Mouse (Mus musculus): Measurements from ENCODE around the gene Krt7.

The Krt7 gene

DNA sequence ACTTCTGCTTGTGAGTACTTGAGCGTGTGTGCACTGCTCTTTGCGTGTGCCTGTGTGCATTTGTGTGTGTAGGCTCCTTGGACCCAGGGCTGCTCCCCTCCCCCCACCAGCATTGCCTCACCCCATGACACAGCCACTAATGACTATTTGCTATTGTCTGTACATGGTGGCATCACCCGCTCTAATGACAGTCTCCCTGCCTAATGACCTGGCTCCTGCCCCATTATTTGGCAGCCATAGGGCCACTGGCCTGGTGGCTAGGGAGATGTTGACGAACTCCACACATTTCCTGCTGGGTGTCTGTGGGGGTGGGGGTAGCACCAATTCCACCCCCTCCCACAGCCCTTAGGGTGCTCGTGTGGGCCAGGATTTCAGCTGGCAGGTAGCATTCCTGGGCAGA, 32.2 kb upstream of the Krt7 start:
- no peak for DNase-seq

GRCm38 (mm10) chr15:101381758-101382157, 29.1 kb upstream of the Krt7 start:
- DNase-seq: peak; percentile 82 to 88

GRCm38 (mm10) chr15:101382811-101383210, 28.0 kb upstream of the Krt7 start:
- no peak for DNase-seq

DNA sequence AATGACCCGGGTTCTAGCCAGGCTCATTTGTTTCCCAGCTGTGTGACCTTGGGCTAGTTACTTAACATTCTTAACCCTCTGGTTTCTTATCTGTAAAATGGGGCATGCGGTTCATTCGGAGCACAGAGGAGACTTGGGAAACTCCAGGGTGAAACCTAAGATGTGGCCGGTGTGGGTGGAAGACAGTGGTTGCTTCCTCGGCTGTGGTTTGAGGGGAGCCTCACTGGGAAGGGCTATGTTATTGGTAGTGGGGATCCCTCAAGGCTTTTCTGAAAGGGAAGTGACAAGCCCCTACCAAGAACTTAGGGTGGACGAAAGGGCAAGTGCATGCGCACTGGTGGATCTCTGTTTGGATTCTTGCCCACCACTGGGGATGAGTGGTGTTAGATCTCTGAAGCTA, 26.2 kb upstream of the Krt7 start:
- DNase-seq: no peak

- peak in 1 of 2 experiments; percentile 58 for DNase-seq
These were observed 25.8 kb upstream of the Krt7 start for GRCm38 (mm10) chr15:101385064-101385463.

DNA sequence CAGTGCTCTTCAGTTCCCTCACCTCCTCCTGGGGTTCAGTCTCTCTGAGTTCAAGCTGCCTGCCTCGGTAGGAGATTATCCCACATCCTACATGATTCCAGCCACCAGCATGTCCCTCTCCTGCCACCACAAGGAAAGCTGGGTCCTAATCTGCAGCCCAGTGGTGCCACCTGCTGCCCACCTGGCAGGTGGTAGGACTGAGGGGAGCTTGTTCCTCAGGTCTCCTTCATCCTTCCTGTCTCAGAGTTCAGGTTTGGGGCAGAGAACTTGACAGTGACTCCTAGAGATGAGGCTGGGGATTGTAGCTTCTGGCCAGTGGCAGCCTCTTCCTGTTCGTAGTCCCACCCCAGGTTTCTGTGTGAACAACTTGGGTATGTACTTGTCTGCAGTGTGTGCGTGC, 23.7 kb upstream of the Krt7 start:
- DNase-seq: peak; percentile 73 to 77

GRCm38 (mm10) chr15:101388034-101388541, 22.8 kb upstream of the Krt7 start:
- DNase-seq: peak; percentile 67 to 70

DNA sequence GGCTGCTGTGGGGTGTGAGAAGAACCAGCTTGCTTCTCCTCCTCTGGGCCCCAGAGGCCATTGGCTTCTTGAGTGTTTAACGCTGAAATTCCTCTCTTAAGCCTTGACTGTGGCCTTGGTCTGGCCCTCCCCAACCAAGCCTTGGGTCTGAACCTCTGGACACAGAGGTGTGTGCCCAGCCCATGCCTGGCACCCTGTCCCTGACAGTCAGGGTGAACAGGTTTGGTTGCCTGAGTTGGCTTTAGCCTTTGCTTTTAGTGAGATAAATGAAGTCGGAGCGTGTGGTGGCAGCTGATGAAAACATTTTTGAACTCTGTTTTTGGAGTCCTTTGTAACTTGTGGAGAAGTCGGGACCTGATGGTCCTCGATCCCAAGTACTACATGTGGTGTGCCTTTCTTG, 20.6 kb upstream of the Krt7 start:
- peak in 1 of 2 experiments; percentile 19 for DNase-seq

DNA sequence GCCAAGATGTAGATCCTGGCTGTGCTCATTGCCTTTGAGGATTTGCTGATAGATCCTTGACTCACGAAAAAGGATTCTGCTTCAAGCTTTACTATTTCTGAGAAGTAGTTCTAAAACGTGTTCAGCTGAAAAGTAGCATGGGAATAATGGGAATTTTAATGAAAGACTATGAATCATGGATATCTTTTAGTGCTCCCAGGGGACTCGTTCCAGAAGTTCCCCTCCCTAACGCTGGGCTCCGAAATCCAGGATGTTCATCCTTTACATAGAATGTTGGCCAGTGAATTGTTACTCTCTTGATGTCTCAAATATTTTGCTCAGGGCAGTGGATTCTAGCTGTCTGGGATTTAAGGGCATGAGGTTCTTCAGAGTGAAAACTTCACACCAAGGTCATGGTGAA, 18.6 kb upstream of the Krt7 start:
- DNase-seq: no peak

- DNase-seq: no peak
These were observed 15.9 kb upstream of the Krt7 start for GRCm38 (mm10) chr15:101394908-101395307.

DNA sequence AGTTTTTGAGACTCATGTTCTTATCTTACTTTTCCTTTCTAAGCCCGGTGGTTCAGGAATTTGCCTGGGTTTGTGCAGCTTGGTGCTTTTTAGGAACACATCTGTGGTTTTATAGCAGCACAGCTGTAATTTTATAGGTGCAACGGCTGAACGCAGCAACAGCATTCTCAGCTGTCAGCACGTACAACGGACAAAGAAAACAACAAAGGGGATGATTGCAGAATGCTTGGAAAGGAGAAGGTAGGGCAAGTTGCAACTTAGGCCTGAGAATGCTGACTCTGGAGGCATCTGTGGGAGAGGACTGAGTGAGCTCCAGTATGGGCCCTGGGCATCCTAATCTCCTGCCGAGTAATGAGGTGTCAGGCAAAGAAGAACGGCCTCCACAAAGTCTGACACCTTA, 14.4 kb upstream of the Krt7 start:
- DNase-seq: no peak

GRCm38 (mm10) chr15:101396921-101397320, 13.9 kb upstream of the Krt7 start:
- DNase-seq: no peak

GRCm38 (mm10) chr15:101397683-101398082, 13.2 kb upstream of the Krt7 start:
- DNase-seq: no peak

GRCm38 (mm10) chr15:101398269-101398668, 12.6 kb upstream of the Krt7 start:
- DNase-seq: peak; percentile 55 to 70

DNA sequence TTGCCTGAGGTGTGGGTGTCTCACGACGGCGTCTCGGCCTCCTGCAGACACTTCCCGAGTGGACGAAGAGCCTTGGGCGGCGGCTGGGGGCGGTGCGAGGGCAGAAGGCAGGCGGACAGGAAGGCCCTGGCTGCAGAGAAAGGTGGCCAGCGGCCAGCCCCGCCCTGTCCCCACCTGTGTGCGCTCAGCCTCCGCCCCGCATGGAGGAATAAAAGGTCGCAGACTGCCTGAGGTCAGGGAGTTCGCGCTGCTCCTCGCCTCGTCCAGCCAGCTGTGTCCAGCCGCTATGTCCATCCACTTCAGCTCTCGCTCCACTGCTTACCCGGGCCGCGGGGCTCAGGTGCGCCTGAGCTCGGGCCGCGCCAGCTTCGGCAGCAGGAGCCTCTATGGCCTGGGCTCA, 1.3 kb downstream of the Krt7 start:
- peak; percentile 77 to 91 for DNase-seq

DNA sequence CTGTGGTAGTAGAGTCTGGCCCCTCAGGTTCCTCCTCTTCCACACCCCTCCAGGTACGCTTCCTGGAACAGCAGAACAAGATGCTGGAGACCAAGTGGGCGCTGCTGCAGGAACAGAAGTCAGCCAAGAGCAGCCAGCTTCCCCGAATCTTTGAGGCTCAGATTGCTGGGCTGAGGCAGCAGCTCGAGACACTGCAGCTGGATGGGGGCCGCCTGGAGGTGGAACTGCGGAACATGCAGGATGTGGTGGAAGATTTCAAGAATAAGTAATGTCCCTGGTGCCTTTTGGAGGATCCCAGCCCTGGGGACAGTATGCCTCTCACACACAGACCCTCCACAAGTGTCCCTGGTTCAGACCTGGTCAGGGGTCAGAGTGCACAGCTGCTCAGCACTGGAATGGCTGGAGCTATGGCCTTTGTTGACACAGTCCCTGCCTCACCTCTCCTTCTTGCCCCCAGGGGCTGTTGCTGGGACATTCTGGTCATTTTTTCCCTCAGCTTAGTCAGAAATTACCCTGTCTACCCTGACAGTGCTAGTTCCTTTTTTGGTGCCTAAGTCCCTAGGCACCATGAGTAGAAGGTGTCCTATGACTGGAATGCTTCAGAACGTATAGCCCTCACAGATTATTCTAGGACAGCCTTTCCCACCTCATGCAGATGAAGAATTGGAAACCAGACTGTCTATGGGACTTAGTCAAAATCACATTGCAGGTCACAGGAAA, 3.2 kb downstream of the Krt7 start:
- peak in 1 of 2 experiments; percentile 29 for DNase-seq

DNA sequence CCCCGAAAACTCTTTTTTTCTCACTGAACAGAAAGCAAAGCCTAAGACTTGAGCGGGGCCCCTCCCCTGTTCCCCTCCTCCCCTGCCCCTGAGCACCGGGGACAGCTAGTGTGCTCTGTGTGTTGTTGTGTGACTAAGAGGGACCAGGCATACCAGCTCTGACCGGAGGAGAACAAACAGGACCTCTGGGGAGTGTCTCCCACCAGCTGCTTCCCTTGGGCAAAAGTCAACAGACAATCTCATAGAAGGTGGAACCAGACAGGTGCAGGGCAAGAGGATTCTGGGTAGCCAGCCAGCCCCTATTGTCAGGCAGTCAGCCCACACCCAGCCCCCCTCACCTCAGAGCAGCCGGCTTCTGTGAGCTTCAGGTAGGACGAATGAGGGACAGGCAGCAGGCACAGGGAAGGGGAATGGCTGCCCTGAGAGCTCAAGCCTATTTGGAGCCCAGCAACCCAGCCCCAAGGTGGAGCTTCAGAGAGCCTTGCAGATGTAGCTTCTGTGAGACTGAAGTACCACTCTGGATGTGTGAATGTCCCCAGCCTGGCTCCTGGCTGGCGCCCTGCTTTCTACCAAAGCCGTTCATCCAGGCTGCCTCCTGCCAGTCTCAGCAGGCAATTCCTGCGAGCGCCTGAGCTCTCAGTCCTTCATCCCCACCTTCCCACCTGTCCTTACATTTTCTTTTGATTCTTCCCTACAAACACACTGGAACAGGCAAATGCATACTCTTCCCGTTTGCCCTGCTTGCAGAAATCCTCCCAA, 4.1 kb downstream of the Krt7 start:
- DNase-seq: no peak

GRCm38 (mm10) chr15:101418950-101419349, 8.1 kb downstream of the Krt7 start:
- DNase-seq: no peak

- peak in 1 of 2 experiments; percentile 40 for DNase-seq
These were observed 10.1 kb downstream of the Krt7 start for GRCm38 (mm10) chr15:101420903-101421302.

GRCm38 (mm10) chr15:101424914-101425313, 14.1 kb downstream of the Krt7 start:
- peak; percentile 41 to 67 for DNase-seq

DNA sequence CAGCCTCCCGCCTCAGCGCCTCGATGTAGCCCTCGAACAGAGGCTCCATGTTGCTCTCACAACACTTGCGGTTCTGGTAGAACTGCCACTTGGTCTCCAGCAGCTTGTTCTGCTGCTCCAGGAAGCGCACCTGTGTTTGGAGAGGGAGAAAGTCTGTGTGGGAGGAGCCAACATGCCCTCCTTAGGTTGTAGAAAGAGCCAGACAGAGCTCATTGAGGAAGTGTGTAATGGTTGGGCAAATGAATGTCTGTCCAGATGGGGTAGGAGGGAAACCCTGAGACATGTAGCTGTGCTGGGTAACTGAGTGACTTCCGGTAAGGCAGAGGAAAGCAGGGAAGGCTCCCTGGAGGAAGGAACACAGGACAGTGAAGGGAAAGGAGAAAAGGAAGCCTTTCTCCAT, 25.8 kb downstream of the Krt7 start:
- DNase-seq: no peak

DNA sequence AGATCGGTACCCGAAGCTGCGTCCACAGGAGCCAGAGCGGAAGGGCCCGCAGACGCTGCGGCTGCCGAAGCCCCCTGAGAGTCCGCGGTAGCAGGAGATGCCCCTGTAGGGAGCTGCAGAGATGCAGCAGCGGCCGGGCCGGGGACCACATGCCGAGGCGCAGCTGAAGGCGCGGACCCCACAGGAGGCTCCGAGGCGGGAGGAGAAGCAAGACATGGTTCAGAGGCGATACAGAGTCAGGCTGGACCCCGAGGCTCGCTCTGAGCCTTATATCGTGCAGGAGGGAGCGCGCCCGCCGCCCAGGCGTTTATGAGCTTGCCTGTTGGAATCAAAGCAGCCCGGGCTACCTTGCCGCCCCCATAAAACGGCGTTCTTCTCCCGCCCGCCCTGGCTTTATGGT, 27.7 kb downstream of the Krt7 start, which contains the start of gene Krt87:
Krt87 (minus strand) TSS at position 250 of the 400 bp plus-strand sequence.
- DNase-seq: no peak

GRCm38 (mm10) chr15:101440837-101441236, 30.0 kb downstream of the Krt7 start:
- DNase-seq: no peak

- no peak for DNase-seq
These were observed 35.7 kb downstream of the Krt7 start for GRCm38 (mm10) chr15:101446572-101446971.

All from lung, postnatal 4 days (tissue).